Mouse (Mus musculus) stomach, postnatal 0 days (tissue): Measurements from ENCODE around the gene Ccdc38.

Source experiments
- CTCF ChIP-seq: IDR thresholded peaks from 2 replicates; pipeline ENCODE4 v1.5.1; 2016; ENCODE audit warnings: antibody characterized with exemption, low read depth, mild to moderate bottlenecking, moderate library complexity
- EP300 ChIP-seq: optimal IDR thresholded peaks from 2 replicates; pipeline ENCODE3; 2016; ENCODE audit warnings: antibody characterized with exemption

DNA sequence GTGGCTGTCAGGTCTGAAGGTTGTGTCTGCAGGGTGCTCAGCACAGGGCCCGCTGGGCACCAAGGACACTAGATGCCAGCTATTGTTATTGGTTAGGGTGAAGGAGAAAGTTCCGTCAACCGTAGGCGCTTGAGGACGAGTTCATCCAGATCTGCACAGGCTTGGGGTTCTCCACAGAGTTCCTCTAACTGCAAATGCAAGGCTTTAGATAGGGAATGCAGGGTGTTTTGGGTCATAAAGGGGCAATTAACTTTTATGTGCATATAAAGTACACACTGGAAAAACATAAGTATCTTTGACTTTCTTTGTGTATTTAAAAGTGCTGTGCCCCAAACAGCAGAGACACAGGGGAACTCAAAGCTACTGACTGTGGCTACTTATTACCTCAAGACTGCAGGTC is 89.9 kb downstream of the Ccdc38 start:
- TF ChIP-seq EP300 (no peak), CTCF (no peak)
